Mouse (Mus musculus) liver, adult 2 months (tissue): ENCODE results near the gene Ltb4r2. TPM values are rescaled to one million over a fixed set of nuclear protein-coding genes. Genes with fewer than 3 reads are reported as not detected.

Experiments
- DNase-seq: peaks from one replicate; pipeline ENCODE4 v3.0.0-alpha.2; 2011; ENCODE audit warnings: low read depth, low spot score; ENCODE audit errors: extremely low read depth
- H3K27ac ChIP-seq: fragments of 200-500 bp; replicated peaks from 2 replicates; pipeline ENCODE4 v1.5.1; 2012; ENCODE audit warnings: low read depth, mild to moderate bottlenecking, control low read depth, inconsistent platforms, low read length; ENCODE audit not compliant: insufficient read depth
- H3K27me3 ChIP-seq: fragments of 200-500 bp; 2 replicates; pipeline ENCODE4 v1.6.1; 2012; ENCODE audit warnings: mild to moderate bottlenecking, moderate library complexity, low read length, inconsistent platforms; ENCODE audit not compliant: control insufficient read depth, insufficient read depth
- H3K36me3 ChIP-seq: fragments of 200-500 bp; 2 replicates; pipeline ENCODE4 v1.6.1; 2012; ENCODE audit warnings: low read length, inconsistent platforms; ENCODE audit not compliant: control insufficient read depth, insufficient read depth
- H3K4me1 ChIP-seq: fragments of 200-500 bp; 2 replicates; pipeline ENCODE4 v1.6.1; 2011; ENCODE audit warnings: low read length; ENCODE audit not compliant: control insufficient read depth, insufficient read depth
- H3K4me3 ChIP-seq: fragments of 200-500 bp; 2 replicates; pipeline ENCODE4 v1.5.1; 2011; ENCODE audit warnings: low read depth, mild to moderate bottlenecking, control low read depth, low read length, moderate library complexity; ENCODE audit not compliant: insufficient read depth
- H3K79me2 ChIP-seq: fragments of 200-500 bp; 2 replicates; pipeline ENCODE4 v1.6.1; 2012; ENCODE audit warnings: inconsistent platforms, mild to moderate bottlenecking, low read length, moderate library complexity; ENCODE audit not compliant: control insufficient read depth, insufficient read depth
- H3K9ac ChIP-seq: fragments of 200-500 bp; 2 replicates; pipeline ENCODE4 v1.6.1; 2012; ENCODE audit warnings: low read depth, mild to moderate bottlenecking, control low read depth, inconsistent platforms, low read length
- CTCF ChIP-seq: fragments of 200-500 bp; IDR thresholded peaks from 2 replicates; pipeline ENCODE4 v1.5.1; 2011; ENCODE audit warnings: low read depth, low read length, control low read depth
- POLR2A ChIP-seq: fragments of 200-500 bp; IDR thresholded peaks from 2 replicates; pipeline ENCODE4 v1.6.1; 2011; ENCODE audit warnings: low read length, control low read depth; ENCODE audit not compliant: insufficient read depth; ENCODE audit errors: extremely low read depth
- WGBS: fragments of 180-500 bp; shearing (Covaris S2); methylation state at CpG from one replicate; pipeline ENCODE4 v1.1.7; 2018; 5-methylcytosine and 5-hydroxymethylcytosine counted together
- polyA plus RNA-seq: library from polyadenylated mRNA; depleted of rRNA; stranded (reverse); fragments of >200 nt; gene quantifications from 2 replicates; pipeline ENCODE4 v1.2.3, GENCODE M21; 2012; rRNA removed
- total RNA-seq: library from RNA; depleted of rRNA; stranded (reverse); fragments of >200 nt; gene quantifications from 2 replicates; pipeline ENCODE4 v1.2.3, GENCODE M21; 2014; rRNA removed

Ltb4r2 gene
- total and polyA plus RNA-seq, 2 experiments: 0.74 to 2.6 TPM

- Histone ChIP-seq H3K27me3 (no peaks in the 10 kb centered on the region), H3K27ac (no peak overlapping the region), H3K4me1 (no peaks in the 10 kb centered on the region), H3K9ac (no peak overlapping the region), H3K79me2 (no peaks in the 10 kb centered on the region), H3K4me3 (no peak overlapping the region), H3K36me3 (no peaks in the 10 kb centered on the region)
- DNase-seq: no peak
- TF ChIP-seq POLR2A: no peak
- no peak for TF ChIP-seq CTCF
- 71% methylated on average over 2 of the region's 2 CpGs for WGBS
Measured at GRCm38 (mm10) chr14:55793461-55793860, 32.2 kb downstream of the Ltb4r2 start.

- 83% methylated on average over 2 of the region's 2 CpGs for WGBS
- H3K4me1 ChIP-seq: no peaks in the 10 kb centered on the region
- H3K79me2 ChIP-seq: no peaks in the 10 kb centered on the region
- H3K27me3 ChIP-seq: no peaks in the 10 kb centered on the region
- TF ChIP-seq CTCF (no peak), POLR2A (no peak)
- no peak overlapping the region for H3K9ac ChIP-seq
- DNase-seq: no peak
- H3K4me3 ChIP-seq: no peak overlapping the region
- no peak overlapping the region for H3K27ac ChIP-seq
- no peaks in the 10 kb centered on the region for H3K36me3 ChIP-seq
Measured at GRCm38 (mm10) chr14:55793946-55794345, 32.7 kb downstream of the Ltb4r2 start.

GRCm38 (mm10) chr14:55795380-55796163 lies 34.3 kb downstream of the Ltb4r2 start:
- no peaks in the 10 kb centered on the region for H3K27me3 ChIP-seq
- no peak overlapping the region for H3K9ac ChIP-seq
- H3K27ac ChIP-seq: no peak overlapping the region
- 79% methylated on average over 15 of the region's 15 CpGs for WGBS
- H3K36me3 ChIP-seq: no peaks in the 10 kb centered on the region
- H3K79me2 ChIP-seq: no peaks in the 10 kb centered on the region
- H3K4me1 ChIP-seq: no peaks in the 10 kb centered on the region
- no peak for DNase-seq
- no peak overlapping the region for H3K4me3 ChIP-seq
- TF ChIP-seq CTCF (no peak), POLR2A (no peak)

Other genes with a start within 250 kb of the Ltb4r2 start
Only the 30 nearest of the 34 such genes appear.
- gene Fitm1, start 185.8 kb upstream of the Ltb4r2 start, total RNA-seq: 3.8 and 7.5 TPM in 2 replicates
- 45.7 and 60.2 TPM in 2 replicates for gene Fitm1, start 185.8 kb upstream of the Ltb4r2 start, polyA plus RNA-seq
- 78.5 and 94.2 TPM in 2 replicates for gene Psme1, start 183.3 kb upstream of the Ltb4r2 start, total RNA-seq
- 46.9 and 59.9 TPM in 2 replicates for gene Psme1, start 183.3 kb upstream of the Ltb4r2 start, polyA plus RNA-seq
- gene Emc9, start 176.1 kb upstream of the Ltb4r2 start, total RNA-seq: 32.7 and 36.1 TPM in 2 replicates
- gene Emc9, start 176.1 kb upstream of the Ltb4r2 start, polyA plus RNA-seq: 46.8 and 57.2 TPM in 2 replicates
- gene Psme2, start 170.3 kb upstream of the Ltb4r2 start, total RNA-seq: 110 and 142 TPM in 2 replicates
- 55.9 and 56.9 TPM in 2 replicates for gene Psme2, start 170.3 kb upstream of the Ltb4r2 start, polyA plus RNA-seq
- gene Rnf31, start 169.7 kb upstream of the Ltb4r2 start, total RNA-seq: 4.9 and 8.0 TPM in 2 replicates
- gene Rnf31, start 169.7 kb upstream of the Ltb4r2 start, polyA plus RNA-seq: 15.4 and 20.4 TPM in 2 replicates
- gene Irf9, start 157.9 kb upstream of the Ltb4r2 start, total RNA-seq: 21.1 and 24.2 TPM in 2 replicates
- 36.8 and 45.0 TPM in 2 replicates for gene Irf9, start 157.9 kb upstream of the Ltb4r2 start, polyA plus RNA-seq
- 0.34 and 0.46 TPM in 2 replicates for gene Rec8, start 143.4 kb upstream of the Ltb4r2 start, total RNA-seq
- gene Rec8, start 143.4 kb upstream of the Ltb4r2 start, polyA plus RNA-seq: 0.54 and 2.3 TPM in 2 replicates
- gene Ipo4, start 125.5 kb upstream of the Ltb4r2 start, total RNA-seq: 16.8 and 32.6 TPM in 2 replicates
- 42.0 and 53.0 TPM in 2 replicates for gene Ipo4, start 125.5 kb upstream of the Ltb4r2 start, polyA plus RNA-seq
- 1.1 and 2.1 TPM in 2 replicates for gene Gm49378, start 123.5 kb upstream of the Ltb4r2 start, total RNA-seq
- 7.0 and 7.9 TPM in 2 replicates for gene Gm49378, start 123.5 kb upstream of the Ltb4r2 start, polyA plus RNA-seq
- gene Tm9sf1, start 117.6 kb upstream of the Ltb4r2 start, total RNA-seq: 46.5 and 62.0 TPM in 2 replicates
- 66.3 and 70.4 TPM in 2 replicates for gene Tm9sf1, start 117.6 kb upstream of the Ltb4r2 start, polyA plus RNA-seq
- 0.09 and 0.47 TPM in 2 replicates for gene Tssk4, start 111.2 kb upstream of the Ltb4r2 start, total RNA-seq
- 0.18 and 0.24 TPM in 2 replicates for gene Tssk4, start 111.2 kb upstream of the Ltb4r2 start, polyA plus RNA-seq
- gene Mdp1, start 100.9 kb upstream of the Ltb4r2 start, total RNA-seq: 10.1 and 10.3 TPM in 2 replicates
- 9.8 and 10.5 TPM in 2 replicates for gene Mdp1, start 100.9 kb upstream of the Ltb4r2 start, polyA plus RNA-seq
- gene Gmpr2, start 89.5 kb upstream of the Ltb4r2 start, total RNA-seq: 13.1 and 14.9 TPM in 2 replicates
- 9.9 and 11.6 TPM in 2 replicates for gene Gmpr2, start 89.5 kb upstream of the Ltb4r2 start, polyA plus RNA-seq
- gene Nedd8, start 89.3 kb upstream of the Ltb4r2 start, total RNA-seq: 94.7 and 99.4 TPM in 2 replicates
- 209 and 225 TPM in 2 replicates for gene Nedd8, start 89.3 kb upstream of the Ltb4r2 start, polyA plus RNA-seq
- gene Tinf2, start 79.6 kb upstream of the Ltb4r2 start, total RNA-seq: 7.7 and 8.5 TPM in 2 replicates
- gene Tinf2, start 79.6 kb upstream of the Ltb4r2 start, polyA plus RNA-seq: 8.1 and 8.2 TPM in 2 replicates
- 7.9 and 8.4 TPM in 2 replicates for gene Tgm1, start 47.5 kb upstream of the Ltb4r2 start, total RNA-seq
- 22.8 and 24.2 TPM in 2 replicates for gene Tgm1, start 47.5 kb upstream of the Ltb4r2 start, polyA plus RNA-seq
- 28.7 and 31.5 TPM in 2 replicates for gene Rabggta, start 39.2 kb upstream of the Ltb4r2 start, total RNA-seq
- 64.0 and 65.1 TPM in 2 replicates for gene Rabggta, start 39.2 kb upstream of the Ltb4r2 start, polyA plus RNA-seq
- gene Dhrs1, start 15.7 kb upstream of the Ltb4r2 start, total RNA-seq: 109 and 140 TPM in 2 replicates
- 263 and 286 TPM in 2 replicates for gene Dhrs1, start 15.7 kb upstream of the Ltb4r2 start, polyA plus RNA-seq
- 11.0 and 13.0 TPM in 2 replicates for gene Nop9, start 15.7 kb upstream of the Ltb4r2 start, total RNA-seq
- 11.8 and 15.1 TPM in 2 replicates for gene Nop9, start 15.7 kb upstream of the Ltb4r2 start, polyA plus RNA-seq
- 101 and 128 TPM in 2 replicates for gene Cideb, start 3.0 kb upstream of the Ltb4r2 start, total RNA-seq
- gene Cideb, start 3.0 kb upstream of the Ltb4r2 start, polyA plus RNA-seq: 483 and 586 TPM in 2 replicates
- gene Ltb4r1, start 4.5 kb downstream of the Ltb4r2 start, total RNA-seq: 0.28 and 0.34 TPM in 2 replicates
- 0.80 and 1.4 TPM in 2 replicates for gene Ltb4r1, start 4.5 kb downstream of the Ltb4r2 start, polyA plus RNA-seq
- gene Adcy4, start 22.7 kb downstream of the Ltb4r2 start, total RNA-seq: 2.4 and 3.6 TPM in 2 replicates
- gene Adcy4, start 22.7 kb downstream of the Ltb4r2 start, polyA plus RNA-seq: 3.3 and 4.5 TPM in 2 replicates
- 0.94 and 1.8 TPM in 2 replicates for gene Ripk3, start 27.4 kb downstream of the Ltb4r2 start, total RNA-seq
- gene Ripk3, start 27.4 kb downstream of the Ltb4r2 start, polyA plus RNA-seq: 1.4 and 4.0 TPM in 2 replicates
- 0.18 and 0.60 TPM in 2 replicates for gene Nfatc4, start 61.7 kb downstream of the Ltb4r2 start, total RNA-seq
- gene Nfatc4, start 61.7 kb downstream of the Ltb4r2 start, polyA plus RNA-seq: 0.30 and 0.43 TPM in 2 replicates
- gene Nynrin, start 92.6 kb downstream of the Ltb4r2 start, total RNA-seq: 0.65 and 0.81 TPM in 2 replicates
- 0.66 and 0.71 TPM in 2 replicates for gene Nynrin, start 92.6 kb downstream of the Ltb4r2 start, polyA plus RNA-seq
- gene Cbln3, start 123.0 kb downstream of the Ltb4r2 start, total RNA-seq: 0.18 and 0.34 TPM in 2 replicates
- gene Cbln3, start 123.0 kb downstream of the Ltb4r2 start, polyA plus RNA-seq: 0.49 and 0.64 TPM in 2 replicates
- 29.8 and 32.5 TPM in 2 replicates for gene Khnyn, start 123.5 kb downstream of the Ltb4r2 start, total RNA-seq
- gene Khnyn, start 123.5 kb downstream of the Ltb4r2 start, polyA plus RNA-seq: 13.3 and 15.4 TPM in 2 replicates
- gene Sdr39u1, start 138.9 kb downstream of the Ltb4r2 start, total RNA-seq: 7.0 and 10.4 TPM in 2 replicates
- gene Sdr39u1, start 138.9 kb downstream of the Ltb4r2 start, polyA plus RNA-seq: 13.4 and 16.1 TPM in 2 replicates
- not detected in 2 replicates for gene Cma1, start 183.2 kb downstream of the Ltb4r2 start, total RNA-seq
- gene Cma1, start 183.2 kb downstream of the Ltb4r2 start, polyA plus RNA-seq: not detected in 2 replicates
- gene Cma2, start 189.6 kb downstream of the Ltb4r2 start, total RNA-seq: not detected in 2 replicates
- gene Cma2, start 189.6 kb downstream of the Ltb4r2 start, polyA plus RNA-seq: not detected in 2 replicates